Mouse (Mus musculus) kidney, adult 8-10 months (tissue): ENCODE data around the gene Lig4.

ENCODE experiments used
- DNase-seq, 2 experiments: peaks; one replicate each; pipeline ENCODE4 v3.0.0; 2022

Lig4 gene

GRCm38 (mm10) chr8:9929746-9930445 lies 47.6 kb downstream of the Lig4 start:
- DNase-seq: no peak
